Mouse (Mus musculus): ENCODE data around the gene Itpa. TPM values are rescaled to one million over a fixed set of nuclear protein-coding genes. Genes with fewer than 3 reads are reported as not detected.

The Itpa gene
- polyA plus RNA-seq, 1 experiment from 2014 or later, result 86.7 TPM

DNA sequence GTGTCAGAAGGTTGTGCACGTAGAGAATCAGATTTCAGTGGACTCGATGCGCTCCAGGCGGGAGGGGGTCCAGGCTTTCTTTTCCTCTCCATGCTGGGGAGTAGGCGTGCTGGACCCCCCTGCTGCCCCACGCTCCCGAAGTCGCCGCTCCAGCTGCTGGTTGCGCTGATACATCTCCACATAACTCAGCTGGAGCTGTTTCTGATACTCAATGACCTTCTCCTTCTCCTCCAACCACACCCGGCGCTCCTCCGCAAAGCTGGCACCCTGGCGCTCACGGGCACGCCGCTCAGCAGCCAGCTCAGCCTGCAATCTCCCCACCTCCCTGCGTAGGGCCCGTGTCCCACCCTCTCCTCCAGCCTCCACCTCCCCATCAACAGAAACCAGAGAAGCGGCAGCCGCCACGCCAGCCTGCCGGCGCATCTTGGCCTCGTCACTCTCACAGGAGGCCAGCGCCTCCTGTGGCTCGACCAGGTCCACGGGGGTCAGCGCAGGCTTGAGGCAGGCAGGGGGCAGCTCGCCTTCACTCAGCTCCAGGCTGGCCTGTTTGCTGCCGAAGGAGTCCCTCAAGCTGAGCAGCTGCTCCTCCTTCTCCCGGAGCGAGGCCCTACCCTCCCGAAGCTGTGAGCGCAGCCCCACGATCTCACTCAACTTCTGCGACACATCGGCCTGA is 32.5 kb upstream of the Itpa start:
- H3K9me3 ChIP-seq (ENCODE audit: control insufficient read depth, low read length), result no peaks in the 10 kb centered on the region
- peaks cover 15% of the 10 kb centered on the region for H3K4me1 ChIP-seq (replicated peaks; ENCODE audit: control insufficient read depth, insufficient read depth, low read length)
- H3K9ac ChIP-seq (ENCODE audit: low read length), result peak overlapping the region; percentile 35
- H3K27me3 ChIP-seq (replicated peaks; ENCODE audit: control insufficient read depth, insufficient read depth, low read length), result peaks cover 47% of the 10 kb centered on the region
- WGBS, result 6% methylated on average over 38 of the region's 38 CpGs
- H3K4me2 ChIP-seq (ENCODE audit: low read length), result peak overlapping the region; percentile 69
- no peaks in the 10 kb centered on the region for H3K36me3 ChIP-seq (ENCODE audit: control insufficient read depth, insufficient read depth, low read length)
- H3K27ac ChIP-seq (ENCODE audit: low read depth), result no peak overlapping the region
- ATAC-seq (replicated peaks; ENCODE audit: low FRiP score, low TSS enrichment, low read depth), result no peak; the same call in 1 of the 2 replicates
- peak overlapping the region; percentile 37 for H3K4me3 ChIP-seq (ENCODE audit: low read depth, low read length)
- DNase-seq (ENCODE audit: low spot score), result peak; percentile 72

DNA sequence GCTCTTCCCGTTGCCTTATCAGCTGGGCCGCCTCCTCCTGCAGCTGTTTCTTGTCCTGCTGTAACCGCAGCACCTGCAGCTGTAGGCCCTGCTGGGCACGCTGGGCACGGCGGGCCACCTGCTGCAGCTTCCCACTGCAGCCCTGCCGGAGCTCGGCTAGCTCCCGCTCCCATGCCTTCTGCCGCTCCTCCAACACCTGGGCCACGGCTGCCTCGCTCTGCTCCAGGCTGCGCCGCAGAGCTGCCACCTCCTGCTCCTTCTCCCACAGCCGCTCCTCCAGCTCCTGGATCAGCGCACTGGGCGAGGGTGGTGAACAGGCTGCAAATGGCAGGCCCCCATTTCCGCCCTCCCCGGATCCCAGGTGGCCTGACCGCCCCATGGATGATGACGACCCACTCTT is 31.6 kb upstream of the Itpa start:
- DNase-seq (ENCODE audit: low spot score), result no peak
- WGBS, result 28% methylated on average over 21 of the region's 21 CpGs
- H3K27me3 ChIP-seq (replicated peaks; ENCODE audit: control insufficient read depth, insufficient read depth, low read length), result peaks cover 47% of the 10 kb centered on the region
- H3K9ac ChIP-seq (ENCODE audit: low read length), result no peak overlapping the region
- no peaks in the 10 kb centered on the region for H3K36me3 ChIP-seq (ENCODE audit: control insufficient read depth, insufficient read depth, low read length)
- H3K4me1 ChIP-seq (replicated peaks; ENCODE audit: control insufficient read depth, insufficient read depth, low read length), result peaks cover 15% of the 10 kb centered on the region
- no peak overlapping the region for H3K27ac ChIP-seq (ENCODE audit: low read depth)
- no peak for ATAC-seq (replicated peaks; ENCODE audit: low FRiP score, low TSS enrichment, low read depth)
- H3K4me3 ChIP-seq (ENCODE audit: low read depth, low read length), result no peak overlapping the region
- no peaks in the 10 kb centered on the region for H3K9me3 ChIP-seq (ENCODE audit: control insufficient read depth, low read length)
- no peak overlapping the region; the same call in 1 of the 2 replicates for H3K4me2 ChIP-seq (ENCODE audit: low read length)

DNA sequence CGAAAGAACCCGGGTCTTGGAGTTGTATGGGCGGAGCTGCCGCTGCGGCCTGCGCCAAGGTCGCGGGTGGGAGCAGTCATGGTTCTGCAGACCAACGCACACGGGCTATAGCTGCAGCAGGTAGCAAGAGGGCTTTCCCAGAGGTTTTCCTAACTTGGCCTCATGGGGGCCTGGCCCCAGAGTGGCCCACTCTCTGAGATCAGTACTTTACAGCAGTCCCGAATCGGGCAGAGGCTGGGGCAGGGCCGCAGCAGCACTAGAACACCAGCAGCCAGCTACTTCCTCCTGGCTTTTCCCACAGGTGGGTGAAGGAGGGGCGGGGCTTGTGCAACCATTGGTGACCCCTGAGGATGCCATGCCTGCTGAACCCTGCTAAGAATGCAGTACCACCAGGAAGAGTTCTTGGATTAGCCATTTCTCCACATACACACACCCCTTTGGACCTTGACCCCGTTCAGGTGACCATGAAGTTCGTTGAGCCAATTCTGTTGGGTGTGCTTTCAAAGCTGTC is 29.3 kb upstream of the Itpa start:
- DNase-seq (ENCODE audit: low spot score) (peak; percentile 73), ATAC-seq (replicated peaks; ENCODE audit: low FRiP score, low TSS enrichment, low read depth) (peak; percentile 59)
- Histone ChIP-seq H3K27me3 (replicated peaks; ENCODE audit: control insufficient read depth, insufficient read depth, low read length) (peaks cover 47% of the 10 kb centered on the region), H3K36me3 (ENCODE audit: control insufficient read depth, insufficient read depth, low read length) (no peaks in the 10 kb centered on the region), H3K4me2 (ENCODE audit: low read length) (peak overlapping the region; percentile 38), H3K4me3 (ENCODE audit: low read depth, low read length) (peak overlapping the region; percentile 20), H3K9ac (ENCODE audit: low read length) (peak overlapping the region; percentile 4; the same call in 1 of the 2 replicates), H3K4me1 (replicated peaks; ENCODE audit: control insufficient read depth, insufficient read depth, low read length) (peaks cover 15% of the 10 kb centered on the region), H3K9me3 (ENCODE audit: control insufficient read depth, low read length) (no peaks in the 10 kb centered on the region), H3K27ac (ENCODE audit: low read depth) (peak overlapping the region; percentile 80)
- WGBS, result 30% methylated on average over 16 of the region's 16 CpGs

DNA sequence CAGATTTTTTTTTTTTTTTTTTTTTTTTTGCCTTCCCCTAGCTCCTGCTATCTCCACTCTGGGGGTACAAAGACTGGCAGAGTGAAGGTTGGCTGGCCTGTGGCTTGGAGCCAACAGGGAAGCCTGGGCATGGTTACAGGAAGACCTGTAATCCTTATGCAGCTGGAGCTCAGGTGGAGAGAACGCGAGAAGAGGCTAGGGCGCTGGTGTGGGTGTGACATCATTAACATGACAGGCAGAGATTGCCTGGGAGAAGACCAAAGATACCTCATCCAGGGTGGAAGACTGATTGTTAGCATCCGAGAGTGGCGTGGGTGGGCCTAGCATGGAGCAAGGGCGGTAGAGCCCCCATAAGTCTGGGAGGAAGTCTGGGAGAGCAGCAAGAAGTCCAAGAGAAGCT is 28.1 kb upstream of the Itpa start:
- DNase-seq (ENCODE audit: low spot score), result no peak
- no peaks in the 10 kb centered on the region for H3K9me3 ChIP-seq (ENCODE audit: control insufficient read depth, low read length)
- H3K4me1 ChIP-seq (replicated peaks; ENCODE audit: control insufficient read depth, insufficient read depth, low read length), result peaks cover 13% of the 10 kb centered on the region
- WGBS, result 69% methylated on average over 6 of the region's 6 CpGs
- no peaks in the 10 kb centered on the region for H3K36me3 ChIP-seq (ENCODE audit: control insufficient read depth, insufficient read depth, low read length)
- H3K4me2 ChIP-seq (ENCODE audit: low read length), result no peak overlapping the region
- no peak for ATAC-seq (replicated peaks; ENCODE audit: low FRiP score, low TSS enrichment, low read depth)
- H3K9ac ChIP-seq (ENCODE audit: low read length), result no peak overlapping the region
- peak overlapping the region; percentile 80; the same call in 1 of the 2 replicates for H3K27ac ChIP-seq (ENCODE audit: low read depth)
- H3K4me3 ChIP-seq (ENCODE audit: low read depth, low read length), result no peak overlapping the region
- peaks cover 39% of the 10 kb centered on the region for H3K27me3 ChIP-seq (replicated peaks; ENCODE audit: control insufficient read depth, insufficient read depth, low read length)

DNA sequence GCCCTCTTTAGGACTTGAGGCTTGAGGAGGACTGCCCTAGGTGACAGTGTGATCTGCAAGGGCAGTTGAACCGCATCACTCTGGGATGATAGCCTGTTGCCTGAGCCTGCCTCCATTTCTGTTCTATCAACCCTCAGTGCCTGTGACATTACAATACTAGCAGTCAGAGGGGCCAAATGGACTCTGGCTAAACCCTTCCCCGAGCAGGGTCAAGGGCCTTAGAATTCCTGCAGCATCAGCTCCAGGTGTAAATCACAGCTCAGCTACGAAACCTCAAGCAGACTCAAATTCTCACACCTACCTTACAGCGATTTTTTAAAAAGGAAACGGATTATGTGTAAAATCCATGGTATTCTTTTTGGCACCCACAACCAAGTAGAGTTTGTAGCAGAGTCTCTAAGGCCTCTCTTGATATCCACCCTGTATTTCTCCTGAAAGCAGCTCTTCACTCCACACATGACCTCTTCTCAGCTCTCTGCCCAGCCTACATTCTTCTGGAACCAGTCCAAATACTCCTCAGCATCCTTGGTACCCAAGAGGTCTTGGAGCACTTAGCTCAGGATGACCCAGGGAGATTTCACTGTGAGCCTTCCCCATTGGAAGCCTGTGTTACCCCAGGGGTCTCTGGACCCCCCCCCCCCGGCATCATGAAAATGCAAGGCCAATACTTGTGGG is 25.9 kb upstream of the Itpa start:
- Histone ChIP-seq H3K4me2 (ENCODE audit: low read length) (peak overlapping the region; percentile 92), H3K4me1 (replicated peaks; ENCODE audit: control insufficient read depth, insufficient read depth, low read length) (no peaks in the 10 kb centered on the region), H3K27me3 (replicated peaks; ENCODE audit: control insufficient read depth, insufficient read depth, low read length) (peaks cover 18% of the 10 kb centered on the region), H3K36me3 (ENCODE audit: control insufficient read depth, insufficient read depth, low read length) (no peaks in the 10 kb centered on the region), H3K27ac (ENCODE audit: low read depth) (no peak overlapping the region), H3K9me3 (ENCODE audit: control insufficient read depth, low read length) (no peaks in the 10 kb centered on the region), H3K4me3 (ENCODE audit: low read depth, low read length) (peak overlapping the region; percentile 41; the same call in 1 of the 2 replicates), H3K9ac (ENCODE audit: low read length) (no peak overlapping the region)
- ATAC-seq (replicated peaks; ENCODE audit: low FRiP score, low TSS enrichment, low read depth), result no peak
- no peak for DNase-seq (ENCODE audit: low spot score)
- WGBS, result 43% methylated on average over 6 of the region's 6 CpGs

DNA sequence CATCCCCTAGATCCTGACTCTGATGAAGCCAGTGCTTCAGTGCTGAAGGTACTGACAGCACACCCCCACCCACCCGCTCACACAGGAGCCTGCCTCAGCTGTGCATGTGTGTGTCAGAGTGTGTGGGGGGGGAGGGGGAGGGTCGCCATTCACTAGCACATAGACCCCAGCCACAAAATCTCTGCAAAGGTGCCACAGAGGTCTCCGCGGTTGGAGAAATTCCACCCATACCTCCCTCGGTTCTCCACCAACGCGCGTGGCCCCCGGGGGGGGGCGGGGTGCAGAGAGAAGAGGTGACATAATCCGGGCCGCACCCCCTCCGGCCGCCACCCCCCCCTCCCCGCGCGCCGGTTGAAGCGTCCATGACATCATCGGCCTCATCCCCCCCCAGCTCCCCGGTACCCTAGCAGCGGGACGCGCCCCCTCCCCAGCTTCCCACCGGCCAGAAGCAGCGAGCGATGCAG is 25.2 kb upstream of the Itpa start:
- H3K4me3 ChIP-seq (ENCODE audit: low read depth, low read length), result peak overlapping the region; percentile 41
- peak overlapping the region; percentile 92 for H3K4me2 ChIP-seq (ENCODE audit: low read length)
- no peaks in the 10 kb centered on the region for H3K9me3 ChIP-seq (ENCODE audit: control insufficient read depth, low read length)
- H3K36me3 ChIP-seq (ENCODE audit: control insufficient read depth, insufficient read depth, low read length), result no peaks in the 10 kb centered on the region
- peaks cover 11% of the 10 kb centered on the region for H3K27me3 ChIP-seq (replicated peaks; ENCODE audit: control insufficient read depth, insufficient read depth, low read length)
- no peak for DNase-seq (ENCODE audit: low spot score)
- no peaks in the 10 kb centered on the region for H3K4me1 ChIP-seq (replicated peaks; ENCODE audit: control insufficient read depth, insufficient read depth, low read length)
- ATAC-seq (replicated peaks; ENCODE audit: low FRiP score, low TSS enrichment, low read depth), result peak; percentile 38; the same call in 1 of the 2 replicates
- 0% methylated on average over 20 of the region's 27 CpGs for WGBS
- H3K9ac ChIP-seq (ENCODE audit: low read length), result peak overlapping the region; percentile 44
- H3K27ac ChIP-seq (ENCODE audit: low read depth), result no peak overlapping the region

DNA sequence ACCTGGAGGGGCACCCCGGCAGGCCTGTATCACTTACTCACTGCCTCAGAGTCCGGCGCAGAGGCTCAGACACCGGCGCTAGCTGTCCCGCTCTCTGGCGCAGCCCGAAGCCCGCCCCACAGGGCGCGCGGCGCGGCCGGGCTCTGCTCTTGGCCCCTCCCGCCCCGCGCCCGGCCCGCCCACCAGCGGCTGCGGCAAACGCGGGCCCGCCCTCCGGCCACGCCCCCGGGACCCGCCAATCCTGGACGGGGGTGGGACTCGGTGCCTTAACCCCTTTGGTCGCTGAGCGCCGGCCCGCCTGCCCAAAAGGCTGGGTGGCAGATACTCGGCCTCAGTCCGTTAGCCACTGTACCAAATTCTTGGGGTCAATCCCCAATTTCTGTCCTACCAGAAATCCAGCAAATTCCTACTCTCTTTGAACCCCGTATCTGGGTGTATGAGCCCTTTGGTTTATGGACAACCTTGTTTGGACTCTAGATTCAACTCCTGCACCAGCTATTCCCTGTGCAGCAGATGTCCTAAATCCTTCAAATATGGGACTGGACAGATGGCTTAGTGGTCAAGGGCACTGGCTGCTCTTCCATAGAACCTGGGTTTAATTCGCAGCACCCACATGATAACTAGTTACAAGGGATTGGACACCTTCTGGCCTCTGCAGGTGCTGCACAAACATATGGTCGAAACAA is 24.6 kb upstream of the Itpa start, which contains the start of gene Lzts3:
Gene Lzts3, minus strand, starts transcription at position 120 of the 686 bp plus-strand sequence.
- no peaks in the 10 kb centered on the region for H3K36me3 ChIP-seq (ENCODE audit: control insufficient read depth, insufficient read depth, low read length)

DNA sequence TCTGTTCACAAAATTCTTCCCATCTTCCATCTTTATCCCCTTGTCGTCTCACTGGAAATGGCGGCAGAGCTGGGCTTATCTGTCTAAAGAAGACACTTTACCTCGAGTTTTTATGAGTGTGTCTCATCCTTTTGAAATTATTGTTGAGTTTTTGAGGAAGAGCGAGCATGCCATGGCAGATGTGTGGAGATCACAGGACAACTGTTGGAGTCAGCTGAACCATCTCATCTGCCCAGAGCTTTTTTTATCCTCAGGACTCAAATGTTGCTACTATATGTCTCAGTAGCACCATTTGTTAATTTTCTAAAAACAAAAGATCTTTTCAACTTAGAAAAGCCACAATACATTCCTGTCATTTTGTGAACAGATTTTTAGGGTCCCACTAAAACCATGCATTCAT is 22.2 kb upstream of the Itpa start:
- Histone ChIP-seq H3K27ac (ENCODE audit: low read depth) (no peak overlapping the region), H3K4me2 (ENCODE audit: low read length) (no peak overlapping the region), H3K36me3 (ENCODE audit: control insufficient read depth, insufficient read depth, low read length) (0 out of 2 replicates have a peak, but pooled peaks cover under 1% of the 10 kb centered on the region), H3K9me3 (ENCODE audit: control insufficient read depth, low read length) (no peaks in the 10 kb centered on the region), H3K4me1 (replicated peaks; ENCODE audit: control insufficient read depth, insufficient read depth, low read length) (no peaks in the 10 kb centered on the region), H3K27me3 (replicated peaks; ENCODE audit: control insufficient read depth, insufficient read depth, low read length) (no peaks in the 10 kb centered on the region), H3K4me3 (ENCODE audit: low read depth, low read length) (no peak overlapping the region), H3K9ac (ENCODE audit: low read length) (no peak overlapping the region)
- 81% methylated on average over 4 of the region's 4 CpGs for WGBS
- no peak for DNase-seq (ENCODE audit: low spot score)
- ATAC-seq (replicated peaks; ENCODE audit: low FRiP score, low TSS enrichment, low read depth), result no peak

More for the DNA sequence above, 24.6 kb upstream of the Itpa start, which contains the start of gene Lzts3:
- Histone ChIP-seq H3K9ac (ENCODE audit: low read length) (peak within 1 kb of the TSS; percentile 44), H3K9me3 (ENCODE audit: control insufficient read depth, low read length) (no peaks in the 10 kb centered on the region), H3K27me3 (replicated peaks; ENCODE audit: control insufficient read depth, insufficient read depth, low read length) (0 out of 2 replicates have a peak, but pooled peaks cover 5% of the 10 kb centered on the region), H3K4me3 (ENCODE audit: low read depth, low read length) (peak within 1 kb of the TSS; percentile 41), H3K27ac (ENCODE audit: low read depth) (no peak within 1 kb of the TSS), H3K4me1 (replicated peaks; ENCODE audit: control insufficient read depth, insufficient read depth, low read length) (no peaks in the 10 kb centered on the region), H3K4me2 (ENCODE audit: low read length) (peak within 1 kb of the TSS; percentile 92)
- peak; percentile 88 for ATAC-seq (replicated peaks; ENCODE audit: low FRiP score, low TSS enrichment, low read depth)
- WGBS, result 3% methylated on average over 39 of the region's 40 CpGs
- DNase-seq (ENCODE audit: low spot score), result peak; percentile 91

Measured in intestine, embryonic 14.5 days (tissue).